Mouse (Mus musculus) liver, embryonic 16.5 days (tissue): ENCODE results near the gene Nsdhl. TPM values are rescaled to one million over a fixed set of nuclear protein-coding genes. Genes with fewer than 3 reads are reported as not detected.

Experiments
- ATAC-seq: fragments of 200-750 bp; cut with Nextera tagmentation; 2 replicates; pipeline ENCODE4 v1.8.0; 2017; ENCODE audit warnings: low read depth, mild to moderate bottlenecking, moderate number of reproducible peaks, moderate library complexity
- H3K27ac ChIP-seq: fragments of 300-500 bp; sonication (generic); 2 replicates; pipeline ENCODE4 v1.5.1; 2014; ENCODE audit warnings: mild to moderate bottlenecking, low read length
- H3K27me3 ChIP-seq: fragments of 300-500 bp; sonication (generic); 2 replicates; pipeline ENCODE4 v1.6.1; 2014; ENCODE audit warnings: low read depth, low read length, mixed read lengths; ENCODE audit not compliant: control insufficient read depth, insufficient read depth
- H3K36me3 ChIP-seq: fragments of 300-500 bp; sonication (generic); 2 replicates; pipeline ENCODE4 v1.6.1; 2014; ENCODE audit warnings: mild to moderate bottlenecking; ENCODE audit not compliant: control insufficient read depth, insufficient read depth
- H3K4me1 ChIP-seq: fragments of 300-500 bp; sonication (generic); 2 replicates; pipeline ENCODE4 v1.6.1; 2014; ENCODE audit warnings: low read depth, low read length, mixed read lengths; ENCODE audit not compliant: control insufficient read depth
- H3K4me2 ChIP-seq: fragments of 300-500 bp; sonication (generic); 2 replicates; pipeline ENCODE4 v1.6.1; 2014; ENCODE audit warnings: low read depth, low read length, mixed read lengths
- H3K4me3 ChIP-seq: fragments of 300-500 bp; sonication (generic); 2 replicates; pipeline ENCODE4 v1.5.1; 2014; ENCODE audit warnings: low read depth, mild to moderate bottlenecking, low read length
- H3K9ac ChIP-seq: fragments of 300-500 bp; sonication (generic); 2 replicates; pipeline ENCODE4 v1.6.1; 2014; ENCODE audit warnings: low read depth, low read length
- H3K9me3 ChIP-seq: fragments of 300-500 bp; sonication (generic); replicated peaks from 2 replicates; pipeline ENCODE4 v1.6.1; 2016; ENCODE audit warnings: low read length; ENCODE audit not compliant: control insufficient read depth
- WGBS: fragments of 180-500 bp; shearing (Covaris S2); extraction: QIAGEN DNeasy Blood & Tissue Kit; methylation state at CpG from one replicate; pipeline ENCODE4 v1.1.7; 2014; ENCODE audit not compliant: insufficient replicate concordance; 5-methylcytosine and 5-hydroxymethylcytosine counted together
- polyA plus RNA-seq: library from polyadenylated mRNA; unstranded; fragments of >200 nt; fragmentation: Nextera tagmentation; extraction: Ambion mirVana; gene quantifications from 2 replicates; pipeline ENCODE4 v1.2.1, GENCODE M21; 2015

The Nsdhl gene
- polyA plus RNA-seq, 1 experiment from 2014 or later, result 25.9 TPM

DNA sequence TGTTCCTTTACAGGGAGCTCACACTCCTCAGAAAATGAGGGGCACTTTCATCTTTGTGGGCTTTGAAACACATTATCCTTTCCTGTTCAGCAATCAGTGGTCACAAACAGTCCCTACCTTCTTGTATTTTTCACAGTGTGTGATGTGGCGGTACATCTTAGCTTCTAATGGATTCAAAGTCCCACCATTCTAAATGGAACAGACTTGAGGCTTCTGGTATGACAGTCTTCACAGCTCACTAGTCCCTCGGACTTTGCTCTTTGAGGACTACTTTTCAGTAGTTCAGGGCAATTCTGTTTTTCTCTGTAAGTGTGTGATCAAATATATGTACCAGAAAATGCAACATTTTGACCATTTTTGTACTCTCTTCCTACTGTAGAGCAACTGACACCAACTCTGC is 3.0 kb downstream of the Nsdhl start:
- Histone ChIP-seq H3K4me2 (no peak overlapping the region), H3K4me3 (no peak overlapping the region), H3K9ac (no peak overlapping the region), H3K27ac (no peak overlapping the region), H3K27me3 (no peaks in the 10 kb centered on the region), H3K36me3 (no peaks in the 10 kb centered on the region), H3K4me1 (no peaks in the 10 kb centered on the region), H3K9me3 (no peaks in the 10 kb centered on the region)
- WGBS, result 58% methylated on average over 2 of the region's 2 CpGs
- ATAC-seq, result no peak

DNA sequence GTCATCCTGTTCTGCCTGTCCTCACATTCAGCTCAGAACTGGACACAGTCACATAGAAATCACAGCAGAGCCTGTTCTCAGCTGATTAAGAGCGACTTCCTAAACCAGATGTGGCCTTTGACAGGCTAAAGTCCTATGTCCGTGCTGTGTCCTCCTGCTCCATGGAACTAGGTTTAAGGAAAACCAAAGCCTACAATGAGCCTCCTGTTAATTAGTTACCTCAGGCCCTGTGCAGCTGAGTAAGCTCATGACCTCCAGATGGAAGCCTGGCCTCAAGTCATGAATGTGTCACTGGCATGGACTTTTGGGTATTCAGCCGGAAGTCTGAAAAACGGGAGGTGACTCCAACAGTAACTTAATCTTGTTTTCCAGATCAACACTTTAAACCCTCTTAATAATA is 35.1 kb downstream of the Nsdhl start:
- no peaks in the 10 kb centered on the region for H3K4me1 ChIP-seq
- no peaks in the 10 kb centered on the region; the same call in 1 of the 2 replicates for H3K36me3 ChIP-seq
- H3K4me3 ChIP-seq, result no peak overlapping the region
- no peak overlapping the region for H3K4me2 ChIP-seq
- H3K27me3 ChIP-seq, result no peaks in the 10 kb centered on the region
- no peak for ATAC-seq
- no peaks in the 10 kb centered on the region for H3K9me3 ChIP-seq
- H3K27ac ChIP-seq, result no peak overlapping the region
- H3K9ac ChIP-seq, result no peak overlapping the region
- 67% methylated on average over 4 of the region's 4 CpGs for WGBS

DNA sequence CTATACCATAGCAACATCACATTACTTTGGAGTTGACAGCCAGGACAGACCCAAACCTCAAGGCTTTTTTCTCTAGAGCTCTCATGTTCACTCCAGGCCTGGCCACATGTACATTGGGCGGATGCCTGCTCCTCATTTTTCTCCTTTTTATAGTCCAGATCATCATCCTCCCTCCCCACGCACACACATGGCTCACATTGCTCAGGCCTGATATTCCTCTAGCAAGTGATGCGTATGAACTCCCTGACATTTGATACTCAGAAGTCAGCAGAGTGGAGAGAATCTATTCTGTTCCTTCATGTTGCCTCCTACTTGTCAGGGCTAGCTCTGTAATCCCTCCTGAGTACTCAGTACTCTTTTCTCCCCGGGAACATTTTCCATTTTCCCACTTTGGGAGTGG is 38.1 kb downstream of the Nsdhl start:
- Histone ChIP-seq H3K9ac (no peak overlapping the region), H3K4me2 (no peak overlapping the region), H3K27me3 (no peaks in the 10 kb centered on the region), H3K9me3 (no peaks in the 10 kb centered on the region), H3K4me1 (no peaks in the 10 kb centered on the region), H3K27ac (no peak overlapping the region), H3K4me3 (no peak overlapping the region), H3K36me3 (no peaks in the 10 kb centered on the region; the same call in 1 of the 2 replicates)
- 73% methylated on average over 4 of the region's 4 CpGs for WGBS
- ATAC-seq, result no peak

DNA sequence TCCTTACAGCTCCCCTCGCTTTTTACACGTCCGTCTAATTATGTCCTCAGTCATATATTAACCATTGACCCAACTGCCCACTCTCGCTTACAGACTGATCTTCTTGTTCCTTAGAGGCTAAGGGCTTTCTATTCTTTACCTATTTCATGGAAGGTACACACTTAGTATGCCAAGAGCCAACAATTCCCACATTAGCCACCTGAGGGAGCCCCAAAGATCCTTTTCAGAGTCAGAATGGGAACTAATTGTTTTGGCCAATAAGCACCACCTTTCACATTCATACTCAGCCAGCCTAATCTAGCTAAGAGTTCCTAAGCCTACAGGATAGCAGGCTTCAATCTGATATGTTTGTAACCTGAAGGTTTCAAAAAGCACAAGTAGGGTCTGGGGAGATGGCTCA is 42.1 kb downstream of the Nsdhl start:
- 74% methylated on average over 4 of the region's 4 CpGs for WGBS
- Histone ChIP-seq H3K9ac (no peak overlapping the region), H3K9me3 (no peaks in the 10 kb centered on the region), H3K4me2 (no peak overlapping the region), H3K27ac (no peak overlapping the region), H3K27me3 (no peaks in the 10 kb centered on the region), H3K4me1 (no peaks in the 10 kb centered on the region), H3K4me3 (no peak overlapping the region), H3K36me3 (no peaks in the 10 kb centered on the region; the same call in 1 of the 2 replicates)
- ATAC-seq, result no peak

DNA sequence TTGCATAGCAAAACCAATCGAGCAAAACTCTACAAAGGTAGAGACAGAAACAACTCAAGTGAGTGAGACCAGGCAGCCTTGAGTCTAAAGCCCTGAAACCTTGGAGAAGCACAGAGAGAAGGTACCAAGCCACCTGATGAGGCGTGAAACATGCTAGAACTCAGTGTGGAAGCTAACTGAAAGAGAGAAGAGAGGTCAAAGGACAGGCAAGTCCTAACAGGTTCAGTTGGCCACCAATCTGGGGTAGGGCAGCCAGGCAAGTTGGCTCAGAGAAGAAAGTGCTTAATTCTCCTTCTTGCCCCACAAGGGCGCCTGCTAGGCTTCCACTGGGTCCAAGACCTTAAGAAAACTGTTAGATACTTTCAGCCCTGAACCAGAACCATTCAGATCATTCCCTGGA is 43.2 kb downstream of the Nsdhl start:
- no peak overlapping the region for H3K27ac ChIP-seq
- H3K36me3 ChIP-seq, result no peaks in the 10 kb centered on the region; the same call in 1 of the 2 replicates
- no peak overlapping the region for H3K4me3 ChIP-seq
- H3K9me3 ChIP-seq, result no peaks in the 10 kb centered on the region
- ATAC-seq, result no peak
- H3K9ac ChIP-seq, result no peak overlapping the region
- H3K27me3 ChIP-seq, result no peaks in the 10 kb centered on the region
- H3K4me2 ChIP-seq, result no peak overlapping the region
- H3K4me1 ChIP-seq, result no peaks in the 10 kb centered on the region
- 62% methylated on average over 3 of the region's 3 CpGs for WGBS

DNA sequence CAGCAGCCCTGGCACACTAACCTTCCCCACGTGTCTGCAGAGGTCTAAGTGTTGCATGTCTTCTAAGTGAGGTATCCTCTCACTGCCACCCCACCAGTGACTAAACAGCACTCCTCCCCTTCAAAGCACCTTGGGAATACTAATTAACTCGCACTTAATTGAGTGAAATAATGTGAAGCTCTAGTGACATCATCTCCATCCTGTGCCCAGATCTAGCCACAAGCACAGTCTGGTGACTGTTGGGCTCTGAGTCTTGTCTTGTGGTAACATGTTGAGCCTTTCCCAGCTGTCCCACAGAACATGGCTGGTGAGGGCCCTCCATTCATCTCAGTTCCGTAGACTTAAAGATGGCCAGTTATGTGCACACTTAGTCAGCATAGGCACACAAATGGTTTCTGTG is 44.4 kb downstream of the Nsdhl start:
- Histone ChIP-seq H3K4me3 (no peak overlapping the region), H3K36me3 (no peaks in the 10 kb centered on the region; the same call in 1 of the 2 replicates), H3K27ac (no peak overlapping the region), H3K4me1 (no peaks in the 10 kb centered on the region), H3K27me3 (no peaks in the 10 kb centered on the region), H3K9me3 (no peaks in the 10 kb centered on the region), H3K4me2 (no peak overlapping the region), H3K9ac (no peak overlapping the region)
- 53% methylated on average over 3 of the region's 3 CpGs for WGBS
- ATAC-seq, result no peak

DNA sequence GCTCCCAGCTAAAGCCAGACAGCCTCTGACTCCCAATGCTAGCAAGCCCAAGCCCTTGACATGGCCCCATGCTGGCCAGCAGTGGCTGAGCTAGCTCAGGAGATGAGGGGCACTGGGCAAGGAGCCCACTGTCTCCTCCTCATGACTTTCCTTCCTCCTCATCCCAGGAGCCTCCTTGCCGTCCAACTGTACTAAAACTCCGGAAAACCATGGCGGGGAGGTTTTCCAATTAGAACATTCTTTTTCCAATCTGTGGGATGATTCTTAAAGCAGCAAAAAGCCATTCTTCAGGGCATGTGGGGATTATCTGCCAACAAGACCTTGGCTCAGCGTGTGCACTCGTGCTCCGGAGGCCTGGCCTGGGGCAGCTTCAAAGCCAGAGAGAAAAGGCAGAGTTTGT is 64.5 kb downstream of the Nsdhl start:
- Histone ChIP-seq H3K9ac (no peak overlapping the region), H3K27me3 (peaks cover 18% of the 10 kb centered on the region), H3K27ac (no peak overlapping the region), H3K36me3 (no peaks in the 10 kb centered on the region), H3K9me3 (no peaks in the 10 kb centered on the region), H3K4me3 (no peak overlapping the region), H3K4me2 (no peak overlapping the region), H3K4me1 (no peaks in the 10 kb centered on the region)
- WGBS, result 55% methylated on average over 6 of the region's 6 CpGs
- no peak for ATAC-seq

DNA sequence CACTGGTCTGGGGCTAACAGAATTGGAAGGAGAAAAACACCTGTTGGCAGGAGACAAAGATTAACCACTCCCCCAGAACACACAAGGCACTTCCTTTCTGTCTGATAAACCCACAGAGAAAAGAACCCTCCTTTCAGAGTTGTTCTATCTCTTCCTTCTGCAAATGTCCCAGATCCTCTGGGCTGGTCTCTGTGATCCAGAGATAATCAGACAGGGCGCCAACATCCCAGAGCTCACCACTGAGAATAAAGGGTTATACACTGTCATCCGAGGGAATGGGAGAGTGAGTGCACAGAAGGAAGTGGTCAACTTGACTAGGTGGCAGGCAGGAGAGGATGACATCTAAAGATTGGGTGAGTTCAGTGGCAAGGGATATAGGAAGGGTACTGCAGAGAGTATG is 67.2 kb downstream of the Nsdhl start:
- no peak overlapping the region for H3K4me3 ChIP-seq
- peaks cover 21% of the 10 kb centered on the region for H3K27me3 ChIP-seq
- H3K4me2 ChIP-seq, result no peak overlapping the region
- no peak overlapping the region for H3K9ac ChIP-seq
- H3K36me3 ChIP-seq, result no peaks in the 10 kb centered on the region
- ATAC-seq, result no peak
- no peaks in the 10 kb centered on the region for H3K4me1 ChIP-seq
- no peaks in the 10 kb centered on the region for H3K9me3 ChIP-seq
- 22% methylated on average over 2 of the region's 2 CpGs for WGBS
- H3K27ac ChIP-seq, result no peak overlapping the region

DNA sequence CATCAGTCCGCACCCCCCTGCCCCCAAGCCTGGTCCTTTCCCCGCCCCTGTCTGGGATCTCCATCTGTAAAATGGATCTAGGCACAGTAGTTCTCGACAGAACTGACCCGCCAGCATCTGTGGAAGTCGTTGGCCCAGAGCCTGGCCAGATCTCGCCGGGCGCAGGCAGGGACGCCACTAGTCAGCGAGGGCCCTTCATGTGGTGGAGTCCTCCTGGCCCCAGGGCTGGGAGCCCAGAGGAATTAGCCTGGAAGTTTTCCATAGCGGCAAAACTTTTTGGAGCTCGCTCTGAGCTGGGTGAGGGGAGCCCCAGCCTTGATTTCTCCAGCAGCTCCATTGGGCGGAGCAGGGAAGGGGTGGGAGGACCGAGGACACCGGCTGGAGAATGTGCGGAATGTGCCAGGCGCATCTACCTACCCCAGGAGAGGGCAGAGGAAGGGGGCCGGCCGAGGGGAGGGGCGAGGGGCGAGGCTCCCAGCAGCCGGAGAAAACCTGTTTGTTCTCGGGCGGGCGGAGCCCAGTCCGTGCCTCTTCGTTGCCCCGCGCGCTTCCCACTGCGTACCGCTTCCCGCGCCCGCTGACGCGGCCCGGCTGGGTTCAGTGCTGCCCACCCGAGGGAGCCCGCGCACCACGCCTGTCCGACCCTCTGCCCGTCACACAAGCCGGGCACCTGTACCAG is 68.6 kb downstream of the Nsdhl start, which contains the start of gene Zfp185:
TSS of gene Zfp185 (plus strand) at position 499 of the 679 bp plus-strand sequence.
- 11% methylated on average over 41 of the region's 45 CpGs for WGBS
- Histone ChIP-seq H3K9me3 (no peaks in the 10 kb centered on the region), H3K4me2 (peak within 1 kb of the TSS; percentile 58), H3K27me3 (peaks cover 21% of the 10 kb centered on the region), H3K4me3 (peak within 1 kb of the TSS; percentile 33), H3K4me1 (no peaks in the 10 kb centered on the region), H3K27ac (no peak within 1 kb of the TSS), H3K36me3 (no peaks in the 10 kb centered on the region), H3K9ac (no peak within 1 kb of the TSS)
- peak; percentile 62 for ATAC-seq
